Mouse (Mus musculus): ENCODE measurements around the gene Slc30a2.

DNA sequence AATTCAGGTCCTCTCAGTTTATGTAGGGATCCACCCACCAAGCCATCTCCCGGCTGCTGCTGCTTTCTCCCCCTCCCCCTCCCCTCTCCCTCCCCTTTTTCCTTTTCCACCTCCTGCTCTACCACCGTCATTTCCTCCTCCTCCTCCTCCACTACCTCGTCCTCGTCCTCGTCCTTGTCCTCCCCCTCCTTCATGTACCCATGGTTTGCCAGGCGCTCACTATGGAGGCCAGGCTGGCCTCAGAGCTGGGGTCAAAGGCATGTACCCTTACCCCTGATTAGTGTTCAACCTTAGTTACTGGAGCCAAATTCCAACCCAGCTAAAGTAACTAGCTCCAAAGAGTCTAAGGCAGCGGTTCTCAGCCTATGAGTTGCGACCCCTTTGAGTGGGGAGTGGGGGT, 14.8 kb upstream of the Slc30a2 start:
- TF ChIP-seq HCFC1 (IDR thresholded peaks at IDR 0.05; ENCODE audit: borderline replicate concordance, insufficient read depth, low read length) (no peak), ZNF384 (IDR thresholded peaks at IDR 0.05; ENCODE audit: low read depth, low read length) (no peak), MAFK (IDR thresholded peaks at IDR 0.05; ENCODE audit: insufficient read depth, low read depth, low read length) (no peak), CHD2 (IDR thresholded peaks at IDR 0.05; ENCODE audit: low read depth, low read length) (no peak)

All from ES-E14 (cell line).